Mouse (Mus musculus) megakaryocyte, embryonic 14.5 days (primary cell): ENCODE data around the gene Dgkg. TPM values are rescaled to one million over a fixed set of nuclear protein-coding genes. Genes with fewer than 3 reads are reported as not detected.

Source experiments
- H3K27me3 ChIP-seq: replicated peaks from 2 replicates; pipeline ENCODE3; 2012; ENCODE audit warnings: inconsistent platforms
- H3K36me3 ChIP-seq: replicated peaks from 2 replicates; pipeline ENCODE3; 2012; ENCODE audit warnings: low read length, inconsistent platforms, mixed read lengths
- H3K4me1 ChIP-seq: 2 replicates; pipeline ENCODE4 v1.6.1; 2012; ENCODE audit warnings: inconsistent platforms
- H3K4me3 ChIP-seq: replicated peaks from 2 replicates; pipeline ENCODE3; 2012; ENCODE audit warnings: moderate library complexity, mild to moderate bottlenecking, inconsistent platforms
- H3K9me3 ChIP-seq: 2 replicates; pipeline ENCODE4 v1.6.1; 2012; ENCODE audit warnings: inconsistent platforms
- FLI1 ChIP-seq: IDR thresholded peaks from 2 replicates; pipeline ENCODE4 v1.6.1; 2012; ENCODE audit warnings: low read length, inconsistent platforms, mixed read lengths
- GATA1 ChIP-seq: IDR thresholded peaks from 3 replicates; pipeline ENCODE4 v1.6.1; 2012; ENCODE audit warnings: mixed read lengths, low read length, inconsistent platforms, borderline replicate concordance
- polyA plus RNA-seq: library from polyadenylated mRNA; stranded (reverse); fragments of >175 nt; gene quantifications from 2 replicates; pipeline ENCODE4 v1.2.3, GENCODE M21; 2012; ENCODE audit warnings: low replicate concordance; ENCODE audit not compliant: insufficient read depth

Gene Dgkg
- polyA plus RNA-seq, 1 experiment, result 2.9 TPM

DNA sequence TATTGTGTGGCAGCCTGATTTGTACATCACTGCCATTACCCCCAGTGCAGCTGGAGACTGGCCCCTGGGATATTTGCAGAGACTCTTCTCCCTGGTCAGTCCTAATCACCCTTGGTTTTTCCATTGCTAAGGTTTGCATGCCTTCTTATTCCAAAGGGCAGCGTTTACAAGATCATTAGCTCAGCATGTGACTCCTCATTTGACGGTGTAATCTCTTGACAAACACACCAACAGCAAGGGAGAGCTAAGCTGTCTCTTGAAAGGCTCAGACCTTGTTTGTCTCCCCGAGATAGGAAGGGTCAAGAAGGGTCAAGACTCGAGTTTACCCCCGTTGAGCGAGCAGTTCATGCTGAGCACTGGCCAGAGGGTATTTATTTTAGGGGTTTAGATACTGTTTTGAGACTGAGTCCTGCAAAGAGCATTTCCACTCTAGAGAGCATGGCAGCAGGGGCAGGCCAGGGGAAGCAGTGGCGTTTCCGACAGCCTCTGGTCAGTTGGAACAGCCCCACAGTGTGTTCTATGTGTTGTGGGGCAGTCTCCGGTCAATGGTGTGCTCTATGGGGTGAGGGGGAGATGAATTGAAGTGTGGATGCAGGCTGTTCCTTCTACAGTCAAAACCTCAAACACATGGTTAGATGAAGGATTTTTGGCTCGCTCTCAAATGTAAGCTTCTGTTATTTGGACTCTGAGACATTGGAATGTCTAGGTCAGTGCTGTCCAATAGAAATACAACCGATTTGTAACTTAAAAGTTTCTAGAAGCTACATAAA lies 105.6 kb downstream of the Dgkg start:
- no peak overlapping the region for H3K4me3 ChIP-seq
- no peaks in the 10 kb centered on the region for H3K9me3 ChIP-seq
- H3K27me3 ChIP-seq, result no peaks in the 10 kb centered on the region
- H3K36me3 ChIP-seq, result peaks cover 86% of the 10 kb centered on the region
- peaks cover 55% of the 10 kb centered on the region for H3K4me1 ChIP-seq
- TF ChIP-seq GATA1 (no peak), FLI1 (no peak)

DNA sequence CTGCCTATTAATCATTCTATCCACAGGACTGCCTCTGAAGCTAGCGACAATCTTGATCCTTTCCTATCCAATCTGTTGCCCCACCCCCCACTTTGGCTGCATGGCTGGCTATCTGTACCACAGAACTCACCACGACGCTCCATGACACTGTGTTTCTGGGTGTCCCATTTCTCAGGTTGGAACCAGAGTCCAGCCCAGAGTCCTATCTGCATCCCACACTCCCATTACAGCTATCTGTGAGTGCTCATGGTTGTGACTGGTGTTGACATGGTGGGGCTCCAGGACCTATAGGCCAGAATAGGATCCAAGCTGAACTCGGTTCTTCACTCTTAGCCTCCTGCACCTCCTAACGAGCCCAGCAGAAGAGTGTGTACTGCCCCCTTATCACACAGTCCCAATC lies 107.7 kb downstream of the Dgkg start:
- TF ChIP-seq FLI1, result no peak
- no peak for TF ChIP-seq GATA1
- Histone ChIP-seq H3K4me3 (no peak overlapping the region), H3K27me3 (no peaks in the 10 kb centered on the region), H3K9me3 (no peaks in the 10 kb centered on the region), H3K4me1 (peaks cover 61% of the 10 kb centered on the region), H3K36me3 (peaks cover 77% of the 10 kb centered on the region)

DNA sequence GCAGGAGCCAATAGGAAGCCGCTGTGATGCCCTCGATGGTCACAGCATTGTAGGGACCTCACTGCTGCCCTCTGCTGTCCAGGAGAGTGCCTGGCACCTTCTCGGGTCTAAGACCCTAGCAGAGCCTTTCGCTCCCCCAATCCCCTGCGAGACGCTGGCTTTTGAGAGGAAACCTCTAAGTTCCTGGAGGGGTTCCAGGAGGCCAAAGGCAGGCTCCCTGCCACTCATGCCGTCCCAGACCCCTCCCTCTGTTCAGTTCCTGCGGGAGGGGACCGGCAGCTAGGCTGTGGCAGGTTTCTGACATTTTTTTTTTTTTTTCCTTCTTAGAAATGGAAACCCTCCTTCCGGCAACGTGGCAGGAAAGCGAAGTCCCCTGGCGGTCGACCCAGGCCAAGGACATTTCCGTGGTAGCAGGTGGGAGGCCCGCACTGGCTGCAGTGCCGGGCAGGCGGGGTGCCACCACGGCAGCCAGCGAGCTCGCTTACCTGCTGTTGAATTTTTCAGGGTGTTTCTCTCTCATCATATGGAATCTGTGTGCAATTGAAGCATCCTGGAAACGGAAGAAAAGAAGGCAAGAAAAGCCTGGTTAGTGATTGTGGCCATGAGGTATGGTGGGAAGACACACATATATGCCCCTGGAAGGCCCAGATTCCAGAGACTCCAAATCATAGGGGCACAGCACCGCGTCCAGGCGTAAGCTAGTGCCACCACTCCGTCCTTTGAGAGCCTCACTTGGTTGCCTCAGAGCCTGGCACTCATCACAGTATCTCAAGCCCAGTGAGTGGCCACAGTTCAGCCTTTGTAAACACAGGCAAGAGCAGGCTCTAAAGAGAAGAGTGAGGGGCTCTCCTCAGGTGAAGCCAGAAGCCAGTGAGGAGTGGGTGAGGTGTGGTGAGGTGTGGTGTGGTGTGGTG lies 108.6 kb downstream of the Dgkg start:
- Histone ChIP-seq H3K4me1 (peaks cover 53% of the 10 kb centered on the region), H3K36me3 (peaks cover 73% of the 10 kb centered on the region), H3K9me3 (no peaks in the 10 kb centered on the region), H3K27me3 (no peaks in the 10 kb centered on the region), H3K4me3 (peak overlapping the region; percentile 83)
- no peak for TF ChIP-seq GATA1
- TF ChIP-seq FLI1, result no peak

DNA sequence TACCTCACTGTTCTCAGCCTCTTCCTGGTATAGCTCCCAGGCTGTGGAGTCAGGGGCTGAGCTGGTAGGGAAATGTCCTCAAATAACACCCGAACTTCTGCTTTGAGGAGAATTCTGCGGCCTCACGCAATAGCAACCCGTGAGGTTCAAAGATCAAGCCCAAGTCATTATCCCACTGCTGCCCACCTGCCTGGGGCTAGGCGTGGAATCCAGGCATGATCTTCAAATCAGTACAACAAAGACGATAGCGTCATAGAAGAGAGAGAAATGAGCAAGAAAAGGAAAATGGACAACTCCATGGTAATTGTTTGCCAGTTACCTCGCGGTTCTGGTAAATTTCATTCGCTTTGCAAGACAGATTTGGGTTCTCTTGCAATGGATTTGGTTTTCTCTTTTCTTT lies 109.3 kb downstream of the Dgkg start:
- Histone ChIP-seq H3K36me3 (peaks cover 73% of the 10 kb centered on the region), H3K4me1 (peaks cover 53% of the 10 kb centered on the region), H3K27me3 (no peaks in the 10 kb centered on the region), H3K4me3 (peak overlapping the region; percentile 83), H3K9me3 (no peaks in the 10 kb centered on the region)
- TF ChIP-seq FLI1, result no peak

DNA sequence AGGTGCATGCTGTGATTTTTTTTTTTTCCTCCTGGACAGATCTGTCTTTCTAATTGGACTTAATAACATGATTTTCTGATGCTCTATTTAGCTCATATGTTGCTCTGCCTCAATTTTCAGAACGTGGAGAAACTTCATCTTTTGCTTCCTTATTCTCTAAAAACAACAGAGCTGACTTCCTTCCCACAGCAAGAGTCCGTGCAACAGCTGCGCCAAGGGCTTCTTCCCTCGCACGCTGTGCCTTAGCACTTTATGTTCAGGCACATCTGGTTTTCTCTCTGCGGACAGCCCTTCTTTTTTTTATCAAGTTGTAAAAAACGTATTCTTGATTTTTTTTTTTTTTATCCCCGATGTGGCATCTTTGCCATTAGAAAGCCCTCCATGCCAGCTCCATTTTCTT lies 111.2 kb downstream of the Dgkg start:
- Histone ChIP-seq H3K9me3 (no peaks in the 10 kb centered on the region), H3K4me1 (peaks cover 67% of the 10 kb centered on the region), H3K36me3 (peaks cover 75% of the 10 kb centered on the region), H3K27me3 (no peaks in the 10 kb centered on the region), H3K4me3 (no peak overlapping the region)
- TF ChIP-seq FLI1 (no peak), GATA1 (no peak)

DNA sequence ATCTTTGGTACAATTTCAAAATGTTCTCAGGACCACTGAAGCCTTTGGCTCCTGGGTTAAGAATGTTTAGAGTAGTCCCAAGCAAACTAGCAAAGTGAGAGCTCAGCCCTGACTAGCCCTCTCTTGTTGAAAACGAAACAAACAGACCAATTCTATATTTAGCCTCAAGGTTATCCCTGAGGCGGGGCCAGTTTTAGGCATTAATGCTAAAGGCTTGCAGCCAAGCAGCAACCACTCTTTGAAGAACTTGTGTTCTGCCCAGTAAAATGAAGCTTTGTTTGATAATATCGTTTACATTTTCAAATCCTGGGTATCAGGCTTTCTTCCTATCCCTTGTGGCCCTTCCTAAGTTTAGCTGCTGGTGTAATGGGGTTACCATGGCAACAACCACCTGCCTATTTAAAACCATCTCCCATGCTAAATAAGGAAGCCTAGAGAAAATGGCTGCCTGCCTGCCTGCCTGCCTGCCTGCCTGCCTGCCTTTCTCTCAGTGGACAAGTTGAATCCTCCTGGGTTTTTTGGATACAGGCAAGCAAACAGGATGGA lies 111.9 kb downstream of the Dgkg start:
- no peaks in the 10 kb centered on the region for H3K27me3 ChIP-seq
- H3K9me3 ChIP-seq, result no peaks in the 10 kb centered on the region
- H3K36me3 ChIP-seq, result peaks cover 70% of the 10 kb centered on the region
- peaks cover 67% of the 10 kb centered on the region for H3K4me1 ChIP-seq
- no peak overlapping the region for H3K4me3 ChIP-seq
- no peak for TF ChIP-seq GATA1
- no peak for TF ChIP-seq FLI1

DNA sequence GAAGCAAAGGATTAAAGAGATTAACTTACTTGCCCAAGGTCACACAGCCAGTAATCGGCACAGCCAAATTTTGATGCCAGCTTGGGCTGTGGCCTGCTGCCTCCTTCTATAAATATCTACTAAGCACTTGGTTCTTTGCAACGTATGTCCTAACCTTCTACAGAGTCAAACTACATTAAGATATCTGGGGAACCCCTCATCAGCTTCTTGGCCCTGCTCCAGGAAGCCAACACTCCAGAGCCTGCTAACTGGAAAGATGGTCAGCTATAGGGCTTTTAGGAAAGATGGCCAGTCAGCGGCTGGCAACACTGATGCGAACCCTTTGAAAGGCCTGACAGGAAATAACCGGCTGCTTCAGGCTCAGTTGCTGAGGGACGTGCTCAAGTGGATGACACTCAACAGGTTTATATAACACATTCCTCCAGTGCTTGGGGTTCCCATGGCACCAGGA lies 114.3 kb downstream of the Dgkg start:
- H3K4me3 ChIP-seq, result no peak overlapping the region
- H3K36me3 ChIP-seq, result peaks cover 74% of the 10 kb centered on the region
- TF ChIP-seq FLI1 (no peak), GATA1 (no peak)
- H3K4me1 ChIP-seq, result peaks cover 57% of the 10 kb centered on the region
- no peaks in the 10 kb centered on the region for H3K9me3 ChIP-seq
- no peaks in the 10 kb centered on the region for H3K27me3 ChIP-seq

DNA sequence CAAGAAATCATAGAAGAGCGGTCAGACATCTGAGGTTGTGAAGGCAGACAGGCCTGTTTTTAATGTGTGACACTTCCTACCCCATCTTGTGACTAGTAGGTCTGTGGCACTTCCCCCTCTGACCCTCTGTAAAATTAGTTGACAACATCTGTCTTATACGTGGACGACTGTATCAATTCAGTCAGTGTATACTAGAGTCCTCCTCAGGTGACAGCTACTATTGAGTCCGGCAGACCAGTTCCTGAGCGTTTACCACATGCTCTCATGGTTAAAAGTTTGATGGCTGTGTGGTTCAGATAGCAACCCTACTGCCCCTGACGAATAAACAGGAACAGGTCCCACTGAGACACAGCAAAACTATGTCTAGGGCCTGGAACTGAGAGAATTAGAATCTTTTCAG lies 117.7 kb downstream of the Dgkg start:
- Histone ChIP-seq H3K4me3 (no peak overlapping the region), H3K36me3 (peaks cover 66% of the 10 kb centered on the region), H3K27me3 (no peaks in the 10 kb centered on the region), H3K9me3 (no peaks in the 10 kb centered on the region), H3K4me1 (peaks cover 26% of the 10 kb centered on the region)
- TF ChIP-seq GATA1 (no peak), FLI1 (no peak)

DNA sequence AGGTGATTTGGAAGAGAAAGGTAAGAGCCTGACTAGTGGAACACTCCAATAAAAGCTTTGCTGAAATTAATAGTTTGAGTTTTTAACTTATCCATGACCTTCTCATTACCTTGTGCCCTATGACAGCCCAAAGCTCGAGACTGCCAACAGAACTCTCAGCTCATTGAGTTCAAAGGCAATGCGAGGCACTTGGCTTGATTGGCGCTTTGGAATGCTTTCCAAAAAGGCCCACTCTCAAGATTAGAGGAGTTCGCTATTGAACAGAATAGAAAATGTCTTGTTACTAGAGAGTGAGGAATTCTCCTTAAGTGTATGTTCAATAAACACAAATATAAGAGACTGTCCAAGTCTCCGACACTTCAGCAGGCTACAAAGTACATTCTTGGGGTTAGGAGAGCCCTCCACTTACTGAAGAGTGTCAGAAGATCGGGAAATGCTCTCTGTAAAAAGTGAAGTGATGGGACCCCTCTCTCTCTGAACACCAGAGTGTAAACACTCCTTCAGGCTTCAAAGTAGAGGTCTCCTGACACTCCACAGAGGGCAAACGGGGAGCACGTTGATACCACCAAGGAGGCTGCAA lies 120.3 kb downstream of the Dgkg start:
- H3K27me3 ChIP-seq, result no peaks in the 10 kb centered on the region
- no peaks in the 10 kb centered on the region for H3K9me3 ChIP-seq
- no peak overlapping the region for H3K4me3 ChIP-seq
- H3K36me3 ChIP-seq, result peaks cover 43% of the 10 kb centered on the region
- TF ChIP-seq GATA1 (no peak), FLI1 (no peak)
- H3K4me1 ChIP-seq, result peaks cover 13% of the 10 kb centered on the region
